Mouse (Mus musculus): ENCODE measurements at regions not wholly inside any gene's neighbourhood (a gene's known extent, or its start where the extent isn't known, plus 50 kb on each side); places are given as distances from the start of the nearest gene placed in this dataset.
A peak's percentile ranks its signal among the peaks of the same experiment; 100 is the strongest.

GRCm38 (mm10) chr4:54552864-54553618 is 391.8 kb upstream of the Zfp462 start:
- ATAC-seq (ENCODE audit: low read depth), result no peak
- no peaks in the 10 kb centered on the region for H3K4me1 ChIP-seq (ENCODE audit: control insufficient read depth, insufficient read depth, low read length)
- no peak overlapping the region for H3K27ac ChIP-seq (ENCODE audit: low read depth, low read length)
- H3K9me3 ChIP-seq (ENCODE audit: control insufficient read depth, low read length), result no peaks in the 10 kb centered on the region
- no peaks in the 10 kb centered on the region for H3K36me3 ChIP-seq (ENCODE audit: control insufficient read depth, insufficient read depth, low read length)
- no peak overlapping the region for H3K4me2 ChIP-seq (ENCODE audit: low read depth, low read length)
- WGBS, result 90% methylated on average over 7 of the region's 7 CpGs
- H3K4me3 ChIP-seq (ENCODE audit: low read depth, low read length), result no peak overlapping the region
- H3K9ac ChIP-seq (replicated peaks; ENCODE audit: low read depth, low read length), result no peak overlapping the region
- H3K27me3 ChIP-seq (ENCODE audit: control insufficient read depth, insufficient read depth, low read length), result no peaks in the 10 kb centered on the region

GRCm38 (mm10) chr4:54563075-54563474 is 381.8 kb upstream of the Zfp462 start:
- no peak overlapping the region for H3K9ac ChIP-seq (replicated peaks; ENCODE audit: low read depth, low read length)
- H3K9me3 ChIP-seq (ENCODE audit: control insufficient read depth, low read length), result no peaks in the 10 kb centered on the region
- H3K27ac ChIP-seq (ENCODE audit: low read depth, low read length), result no peak overlapping the region
- H3K27me3 ChIP-seq (ENCODE audit: control insufficient read depth, insufficient read depth, low read length), result no peaks in the 10 kb centered on the region
- ATAC-seq (ENCODE audit: low read depth), result no peak
- 100% methylated on average over 1 of the region's 1 CpGs for WGBS
- no peaks in the 10 kb centered on the region for H3K4me1 ChIP-seq (ENCODE audit: control insufficient read depth, insufficient read depth, low read length)
- H3K4me3 ChIP-seq (ENCODE audit: low read depth, low read length), result no peak overlapping the region
- H3K4me2 ChIP-seq (ENCODE audit: low read depth, low read length), result no peak overlapping the region
- H3K36me3 ChIP-seq (ENCODE audit: control insufficient read depth, insufficient read depth, low read length), result no peaks in the 10 kb centered on the region

GRCm38 (mm10) chr4:54573185-54573584 is 371.7 kb upstream of the Zfp462 start:
- ATAC-seq (ENCODE audit: low read depth), result no peak
- Histone ChIP-seq H3K27ac (ENCODE audit: low read depth, low read length) (no peak overlapping the region), H3K9ac (replicated peaks; ENCODE audit: low read depth, low read length) (no peak overlapping the region), H3K4me3 (ENCODE audit: low read depth, low read length) (no peak overlapping the region), H3K4me2 (ENCODE audit: low read depth, low read length) (no peak overlapping the region), H3K9me3 (ENCODE audit: control insufficient read depth, low read length) (no peaks in the 10 kb centered on the region), H3K27me3 (ENCODE audit: control insufficient read depth, insufficient read depth, low read length) (no peaks in the 10 kb centered on the region), H3K36me3 (ENCODE audit: control insufficient read depth, insufficient read depth, low read length) (no peaks in the 10 kb centered on the region), H3K4me1 (ENCODE audit: control insufficient read depth, insufficient read depth, low read length) (no peaks in the 10 kb centered on the region)

GRCm38 (mm10) chr4:54587197-54587596 is 357.7 kb upstream of the Zfp462 start:
- Histone ChIP-seq H3K36me3 (ENCODE audit: control insufficient read depth, insufficient read depth, low read length) (no peaks in the 10 kb centered on the region), H3K4me3 (ENCODE audit: low read depth, low read length) (no peak overlapping the region), H3K27ac (ENCODE audit: low read depth, low read length) (no peak overlapping the region), H3K9me3 (ENCODE audit: control insufficient read depth, low read length) (no peaks in the 10 kb centered on the region), H3K4me1 (ENCODE audit: control insufficient read depth, insufficient read depth, low read length) (no peaks in the 10 kb centered on the region), H3K4me2 (ENCODE audit: low read depth, low read length) (no peak overlapping the region), H3K9ac (replicated peaks; ENCODE audit: low read depth, low read length) (no peak overlapping the region), H3K27me3 (ENCODE audit: control insufficient read depth, insufficient read depth, low read length) (no peaks in the 10 kb centered on the region)
- ATAC-seq (ENCODE audit: low read depth), result no peak
- WGBS, result 79% methylated on average over 6 of the region's 6 CpGs

- Histone ChIP-seq H3K27me3 (ENCODE audit: control insufficient read depth, insufficient read depth, low read length) (no peaks in the 10 kb centered on the region), H3K4me2 (ENCODE audit: low read depth, low read length) (no peak overlapping the region), H3K4me3 (ENCODE audit: low read depth, low read length) (no peak overlapping the region), H3K4me1 (ENCODE audit: control insufficient read depth, insufficient read depth, low read length) (no peaks in the 10 kb centered on the region), H3K27ac (ENCODE audit: low read depth, low read length) (no peak overlapping the region), H3K36me3 (ENCODE audit: control insufficient read depth, insufficient read depth, low read length) (no peaks in the 10 kb centered on the region), H3K9ac (replicated peaks; ENCODE audit: low read depth, low read length) (no peak overlapping the region), H3K9me3 (ENCODE audit: control insufficient read depth, low read length) (no peaks in the 10 kb centered on the region)
- WGBS, result 87% methylated on average over 6 of the region's 6 CpGs
- ATAC-seq (ENCODE audit: low read depth), result no peak
These were observed 356.1 kb upstream of the Zfp462 start for GRCm38 (mm10) chr4:54588704-54589103.

- Histone ChIP-seq H3K36me3 (ENCODE audit: control insufficient read depth, insufficient read depth, low read length) (no peaks in the 10 kb centered on the region), H3K4me1 (ENCODE audit: control insufficient read depth, insufficient read depth, low read length) (no peaks in the 10 kb centered on the region), H3K4me3 (ENCODE audit: low read depth, low read length) (no peak overlapping the region), H3K9me3 (ENCODE audit: control insufficient read depth, low read length) (no peaks in the 10 kb centered on the region), H3K27me3 (ENCODE audit: control insufficient read depth, insufficient read depth, low read length) (no peaks in the 10 kb centered on the region), H3K4me2 (ENCODE audit: low read depth, low read length) (no peak overlapping the region), H3K9ac (replicated peaks; ENCODE audit: low read depth, low read length) (no peak overlapping the region), H3K27ac (ENCODE audit: low read depth, low read length) (peak overlapping the region; percentile 71)
- peak; percentile 94 for ATAC-seq (ENCODE audit: low read depth)
- 15% methylated on average over 15 of the region's 15 CpGs for whole genome bisulfite sequencing
These were observed 343.0 kb upstream of the Zfp462 start for GRCm38 (mm10) chr4:54601671-54602512.

GRCm38 (mm10) chr4:54602513-54603205 is 342.2 kb upstream of the Zfp462 start:
- Histone ChIP-seq H3K4me3 (ENCODE audit: low read depth, low read length) (no peak overlapping the region), H3K27me3 (ENCODE audit: control insufficient read depth, insufficient read depth, low read length) (no peaks in the 10 kb centered on the region), H3K4me2 (ENCODE audit: low read depth, low read length) (no peak overlapping the region), H3K4me1 (ENCODE audit: control insufficient read depth, insufficient read depth, low read length) (no peaks in the 10 kb centered on the region), H3K9ac (replicated peaks; ENCODE audit: low read depth, low read length) (no peak overlapping the region), H3K9me3 (ENCODE audit: control insufficient read depth, low read length) (no peaks in the 10 kb centered on the region), H3K36me3 (ENCODE audit: control insufficient read depth, insufficient read depth, low read length) (no peaks in the 10 kb centered on the region), H3K27ac (ENCODE audit: low read depth, low read length) (peak overlapping the region; percentile 71)
- ATAC-seq (ENCODE audit: low read depth), result no peak
- WGBS, result 67% methylated on average over 6 of the region's 6 CpGs

- WGBS, result 61% methylated on average over 5 of the region's 5 CpGs
- peaks cover 3% of the 10 kb centered on the region; the same call in 1 of the 2 replicates for H3K4me1 ChIP-seq (ENCODE audit: control insufficient read depth, insufficient read depth, low read length)
- no peak overlapping the region for H3K9ac ChIP-seq (replicated peaks; ENCODE audit: low read depth, low read length)
- no peak overlapping the region for H3K27ac ChIP-seq (ENCODE audit: low read depth, low read length)
- H3K9me3 ChIP-seq (ENCODE audit: control insufficient read depth, low read length), result no peaks in the 10 kb centered on the region
- no peaks in the 10 kb centered on the region for H3K36me3 ChIP-seq (ENCODE audit: control insufficient read depth, insufficient read depth, low read length)
- H3K4me2 ChIP-seq (ENCODE audit: low read depth, low read length), result no peak overlapping the region
- no peak overlapping the region for H3K4me3 ChIP-seq (ENCODE audit: low read depth, low read length)
- H3K27me3 ChIP-seq (ENCODE audit: control insufficient read depth, insufficient read depth, low read length), result no peaks in the 10 kb centered on the region
- ATAC-seq (ENCODE audit: low read depth), result no peak
These were observed 334.7 kb upstream of the Zfp462 start for GRCm38 (mm10) chr4:54610101-54610500.

All from neural tube, embryonic 14.5 days (tissue).